Mouse (Mus musculus): Measurements from ENCODE around the gene Tmem8b. TPM values are rescaled to one million over a fixed set of nuclear protein-coding genes. Genes with fewer than 3 reads are reported as not detected.

The Tmem8b gene
- polyA plus RNA-seq, 1 experiment from 2014 or later: 7.7 TPM

DNA sequence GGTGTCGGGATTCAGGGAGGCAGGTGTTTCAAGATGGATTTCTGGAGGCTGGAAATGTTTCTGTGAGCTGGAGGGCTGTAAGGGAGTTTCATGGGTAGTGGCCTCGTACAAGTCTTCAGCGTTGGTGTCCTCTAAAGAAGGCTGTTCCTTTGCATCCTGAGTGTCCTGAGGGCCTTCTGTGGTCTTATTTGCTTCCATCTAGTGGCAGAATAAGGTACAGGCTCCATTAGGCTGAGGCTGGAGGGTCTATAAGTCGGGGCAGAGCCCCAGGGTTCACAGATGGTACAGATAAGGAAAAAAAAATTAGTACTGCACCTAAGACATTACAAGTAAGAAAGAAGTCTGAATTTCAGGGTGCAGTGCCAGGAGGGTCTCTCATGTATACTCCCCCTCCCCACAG is 2.4 kb upstream of the Tmem8b start:
- Histone ChIP-seq H3K27me3 (peaks cover 37% of the 10 kb centered on the region), H3K36me3 (no peaks in the 10 kb centered on the region), H3K9ac (no peak overlapping the region), H3K4me1 (peaks cover 16% of the 10 kb centered on the region), H3K27ac (no peak overlapping the region), H3K4me2 (replicated peaks) (no peak overlapping the region), H3K9me3 (no peaks in the 10 kb centered on the region), H3K4me3 (no peak overlapping the region)
- WGBS: 28% methylated on average over 4 of the region's 4 CpGs
- ATAC-seq (ENCODE audit: insufficient number of reproducible peaks, insufficient read depth, low FRiP score, low TSS enrichment): no peak

DNA sequence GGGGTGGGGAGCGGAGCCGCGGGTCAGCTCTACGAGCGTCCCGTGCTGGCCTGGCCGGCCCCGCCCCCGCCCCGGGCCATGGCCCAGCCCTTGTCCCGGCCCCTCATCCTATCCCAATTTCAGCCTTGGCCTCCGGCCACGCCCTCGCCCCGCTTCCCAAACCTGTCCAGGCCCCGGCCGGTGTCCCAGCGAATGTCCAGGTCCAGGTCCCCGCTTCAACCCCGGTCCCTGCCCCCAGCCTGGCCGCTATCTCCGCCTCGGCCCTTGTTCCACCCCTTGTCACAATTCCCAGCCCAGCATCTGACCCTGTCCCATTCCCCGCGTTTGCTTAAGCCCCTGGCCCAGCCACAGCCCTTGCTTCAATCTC is 640 bp downstream of the Tmem8b start:
- H3K9me3 ChIP-seq: no peaks in the 10 kb centered on the region
- peaks cover 5% of the 10 kb centered on the region; the same call in 1 of the 2 replicates for H3K36me3 ChIP-seq
- H3K27me3 ChIP-seq: peaks cover 17% of the 10 kb centered on the region
- H3K4me1 ChIP-seq: peaks cover 16% of the 10 kb centered on the region
- peak overlapping the region; percentile 91 for H3K4me2 ChIP-seq (replicated peaks)
- H3K4me3 ChIP-seq: peak overlapping the region; percentile 63
- ATAC-seq (ENCODE audit: insufficient number of reproducible peaks, insufficient read depth, low FRiP score, low TSS enrichment): peak; percentile 71
- H3K9ac ChIP-seq: peak overlapping the region; percentile 81
- WGBS: under 1% methylated on average over 16 of the region's 25 CpGs
- H3K27ac ChIP-seq: peak overlapping the region; percentile 68; the same call in 1 of the 2 replicates

DNA sequence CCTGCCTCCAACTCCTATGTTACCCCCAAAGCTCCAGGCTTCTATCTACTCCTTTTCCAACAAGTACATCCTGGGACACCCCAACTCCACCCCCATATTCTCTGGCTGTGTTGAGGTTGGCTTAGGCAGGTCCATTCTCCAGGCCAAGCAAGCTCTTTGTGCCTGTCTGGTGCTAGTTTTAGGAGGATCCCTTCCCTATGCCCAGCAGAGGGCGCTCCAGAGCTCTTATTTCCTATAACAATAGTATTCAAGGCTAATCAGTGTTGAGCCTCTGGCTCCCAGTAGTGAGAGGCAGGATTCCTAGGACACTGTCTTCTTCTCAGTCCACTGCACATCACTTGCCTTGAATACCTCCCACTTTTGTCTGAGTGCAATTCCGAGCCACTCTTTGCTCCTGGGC is 3.3 kb downstream of the Tmem8b start:
- Histone ChIP-seq H3K27me3 (peaks cover 4% of the 10 kb centered on the region; the same call in 1 of the 2 replicates), H3K4me2 (replicated peaks) (no peak overlapping the region), H3K4me1 (peaks cover 16% of the 10 kb centered on the region), H3K27ac (no peak overlapping the region), H3K4me3 (no peak overlapping the region), H3K9ac (no peak overlapping the region), H3K9me3 (no peaks in the 10 kb centered on the region), H3K36me3 (peaks cover 27% of the 10 kb centered on the region)
- WGBS: 6% methylated on average over 2 of the region's 2 CpGs
- ATAC-seq (ENCODE audit: insufficient number of reproducible peaks, insufficient read depth, low FRiP score, low TSS enrichment): no peak

DNA sequence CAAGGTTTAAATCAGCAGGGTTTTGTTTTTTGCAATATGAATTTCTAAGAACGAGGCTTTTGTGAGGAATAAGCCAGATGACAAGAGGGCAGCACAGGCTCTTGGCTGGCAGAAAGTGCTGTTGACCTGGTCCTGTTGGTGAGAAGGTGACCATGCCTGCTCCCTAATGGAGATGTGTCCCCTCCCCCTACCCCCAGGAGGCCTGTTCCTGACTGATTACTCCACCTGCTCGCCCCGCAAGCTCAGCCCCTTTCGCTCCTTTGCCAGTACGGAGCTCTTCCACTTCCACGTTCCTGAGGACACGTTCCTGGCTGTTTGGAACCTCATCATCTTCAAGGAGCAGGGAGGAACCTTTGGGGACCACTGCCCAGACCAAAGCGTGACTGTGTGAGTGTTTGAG is 4.9 kb downstream of the Tmem8b start:
- Histone ChIP-seq H3K4me3 (no peak overlapping the region), H3K9me3 (no peaks in the 10 kb centered on the region), H3K4me1 (peaks cover 16% of the 10 kb centered on the region), H3K27ac (no peak overlapping the region), H3K9ac (no peak overlapping the region), H3K36me3 (peaks cover 43% of the 10 kb centered on the region), H3K4me2 (replicated peaks) (no peak overlapping the region), H3K27me3 (no peaks in the 10 kb centered on the region)
- 75% methylated on average over 8 of the region's 8 CpGs for WGBS
- ATAC-seq (ENCODE audit: insufficient number of reproducible peaks, insufficient read depth, low FRiP score, low TSS enrichment): no peak

DNA sequence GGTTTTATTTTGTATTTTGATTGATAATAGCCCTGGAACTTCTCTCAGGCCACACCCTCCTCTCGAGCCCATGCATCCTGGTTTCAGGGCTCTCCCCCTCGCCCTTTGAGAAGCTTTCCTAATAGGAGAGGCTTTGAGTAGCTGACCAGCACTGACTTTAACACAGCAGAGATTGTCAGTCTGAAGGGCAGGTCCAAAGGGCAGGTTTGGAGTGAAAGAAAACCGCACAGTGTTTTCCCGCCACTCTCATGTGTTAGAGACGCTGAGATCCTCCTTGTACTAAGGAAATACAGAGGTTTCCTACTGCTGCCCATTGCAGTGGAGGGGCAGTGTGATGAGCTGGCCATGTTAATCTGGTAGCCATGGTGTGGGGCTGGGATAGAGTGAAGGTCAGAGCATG is 6.2 kb downstream of the Tmem8b start:
- ATAC-seq (ENCODE audit: insufficient number of reproducible peaks, insufficient read depth, low FRiP score, low TSS enrichment): no peak
- 73% methylated on average over 5 of the region's 5 CpGs for WGBS
- Histone ChIP-seq H3K4me1 (peaks cover 12% of the 10 kb centered on the region), H3K4me2 (replicated peaks) (no peak overlapping the region), H3K4me3 (no peak overlapping the region), H3K27me3 (no peaks in the 10 kb centered on the region), H3K36me3 (peaks cover 43% of the 10 kb centered on the region), H3K9ac (no peak overlapping the region), H3K9me3 (no peaks in the 10 kb centered on the region), H3K27ac (no peak overlapping the region)

DNA sequence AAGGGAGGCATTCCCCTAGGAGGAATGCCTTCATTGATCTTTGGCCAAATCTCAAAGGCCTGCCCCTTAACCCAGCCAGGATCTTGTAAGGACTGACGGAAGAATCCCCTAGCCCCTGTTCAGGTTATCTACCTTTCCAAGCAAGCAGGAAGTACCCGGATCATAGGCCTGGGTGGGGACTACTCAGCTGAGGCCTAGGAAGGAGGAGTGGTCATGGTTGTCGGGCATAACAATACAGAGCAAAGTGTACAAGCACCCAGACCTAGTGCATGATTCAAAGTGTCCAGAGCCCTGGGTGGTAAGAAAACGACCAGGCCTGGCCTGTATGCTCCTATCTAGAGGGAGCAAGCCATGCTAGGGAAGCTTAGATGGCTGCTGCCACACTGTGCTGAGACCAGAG is 6.8 kb downstream of the Tmem8b start:
- H3K9ac ChIP-seq: no peak overlapping the region
- 73% methylated on average over 4 of the region's 4 CpGs for WGBS

DNA sequence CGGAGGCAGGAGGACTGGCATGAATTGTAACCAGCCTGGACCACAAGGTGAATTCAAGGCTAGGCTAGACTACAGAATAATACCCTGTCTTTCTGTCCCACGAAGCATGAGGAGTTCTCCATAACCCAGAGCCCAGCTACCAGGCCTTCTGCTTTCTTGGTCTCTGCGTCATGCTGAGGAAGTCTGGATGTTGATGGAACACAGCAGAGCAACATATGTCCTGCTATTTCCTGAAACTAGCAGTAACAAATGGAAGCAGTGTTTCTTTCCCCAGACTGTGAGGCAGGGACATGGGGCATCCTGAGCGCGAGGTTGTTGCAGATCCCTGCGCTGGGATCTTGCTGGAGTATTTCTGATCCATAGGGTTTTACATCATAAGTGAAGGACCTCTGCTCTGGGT is 9.8 kb downstream of the Tmem8b start:
- WGBS: 83% methylated on average over 6 of the region's 6 CpGs
- no peak for ATAC-seq (ENCODE audit: insufficient number of reproducible peaks, insufficient read depth, low FRiP score, low TSS enrichment)

More for the DNA sequence above, 6.8 kb downstream of the Tmem8b start:
- Histone ChIP-seq H3K36me3 (peaks cover 45% of the 10 kb centered on the region), H3K9me3 (no peaks in the 10 kb centered on the region), H3K4me2 (replicated peaks) (no peak overlapping the region), H3K4me1 (peaks cover 7% of the 10 kb centered on the region), H3K4me3 (no peak overlapping the region), H3K27me3 (no peaks in the 10 kb centered on the region), H3K27ac (no peak overlapping the region)
- ATAC-seq (ENCODE audit: insufficient number of reproducible peaks, insufficient read depth, low FRiP score, low TSS enrichment): no peak

DNA sequence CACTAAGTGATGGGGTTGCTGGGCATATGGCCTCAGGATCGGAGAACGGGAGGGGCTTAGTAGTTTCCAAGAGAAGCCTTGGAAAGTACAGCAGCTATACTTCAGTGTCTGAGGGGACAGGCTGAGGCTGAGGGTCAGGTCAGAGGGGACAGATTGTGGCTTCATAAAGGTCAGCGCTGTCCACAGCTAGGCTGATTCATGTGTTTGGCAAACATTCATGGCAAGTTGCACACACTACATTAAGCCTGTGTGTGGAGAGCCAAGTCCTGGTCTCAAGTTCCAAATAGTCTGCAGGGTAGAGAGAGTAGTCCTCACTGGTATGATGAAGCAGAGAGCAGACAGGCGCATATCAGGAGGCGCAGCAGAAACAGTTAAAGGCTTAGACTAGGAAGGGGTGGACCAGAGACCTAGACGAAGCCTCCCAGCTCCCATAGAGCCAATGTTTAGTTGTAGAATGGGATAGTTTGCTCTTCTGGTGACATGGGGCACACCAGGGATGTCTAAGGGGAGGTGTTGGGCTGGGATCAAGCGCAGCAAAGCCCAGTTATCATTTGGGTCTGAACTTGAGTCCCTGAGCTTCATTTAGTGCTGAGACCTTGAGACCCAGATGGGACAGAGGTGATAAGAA is 10.8 kb downstream of the Tmem8b start:
- Histone ChIP-seq H3K4me3 (no peak overlapping the region), H3K36me3 (peaks cover 60% of the 10 kb centered on the region), H3K4me2 (replicated peaks) (no peak overlapping the region), H3K27me3 (no peaks in the 10 kb centered on the region), H3K27ac (no peak overlapping the region), H3K4me1 (no peaks in the 10 kb centered on the region), H3K9me3 (no peaks in the 10 kb centered on the region), H3K9ac (no peak overlapping the region)
- ATAC-seq (ENCODE audit: insufficient number of reproducible peaks, insufficient read depth, low FRiP score, low TSS enrichment): no peak
- 88% methylated on average over 7 of the region's 7 CpGs for WGBS

More for the DNA sequence above, 9.8 kb downstream of the Tmem8b start:
- Histone ChIP-seq H3K27me3 (no peaks in the 10 kb centered on the region), H3K27ac (no peak overlapping the region), H3K4me1 (no peaks in the 10 kb centered on the region), H3K9me3 (no peaks in the 10 kb centered on the region), H3K36me3 (peaks cover 66% of the 10 kb centered on the region), H3K4me3 (no peak overlapping the region), H3K4me2 (replicated peaks) (no peak overlapping the region), H3K9ac (no peak overlapping the region)

DNA sequence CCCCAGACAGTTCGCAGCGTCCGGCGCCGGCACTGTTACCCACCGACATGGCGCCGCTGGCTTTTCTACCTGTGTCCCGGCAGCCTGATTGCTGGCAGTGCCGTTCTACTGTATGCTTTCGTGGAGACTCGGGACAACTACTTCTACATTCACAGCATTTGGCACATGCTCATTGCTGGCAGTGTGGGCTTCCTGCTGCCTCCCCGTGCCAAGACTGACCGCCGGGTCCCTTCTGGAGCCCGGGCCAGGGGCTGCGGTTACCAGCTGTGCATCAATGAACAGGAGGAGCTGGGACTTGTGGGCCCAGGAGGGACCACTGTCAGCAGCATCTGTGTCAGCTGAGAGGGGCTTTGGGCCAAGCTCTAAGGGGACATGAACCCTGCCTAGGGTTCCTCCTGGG is 21.2 kb downstream of the Tmem8b start:
- H3K9ac ChIP-seq: no peak overlapping the region
- 91% methylated on average over 17 of the region's 17 CpGs for WGBS
- H3K4me3 ChIP-seq: no peak overlapping the region
- H3K9me3 ChIP-seq: no peaks in the 10 kb centered on the region
- H3K4me2 ChIP-seq (replicated peaks): no peak overlapping the region
- H3K27me3 ChIP-seq: no peaks in the 10 kb centered on the region
- no peak for ATAC-seq (ENCODE audit: insufficient number of reproducible peaks, insufficient read depth, low FRiP score, low TSS enrichment)
- no peak overlapping the region for H3K27ac ChIP-seq
- peaks cover 36% of the 10 kb centered on the region for H3K36me3 ChIP-seq
- no peaks in the 10 kb centered on the region for H3K4me1 ChIP-seq

DNA sequence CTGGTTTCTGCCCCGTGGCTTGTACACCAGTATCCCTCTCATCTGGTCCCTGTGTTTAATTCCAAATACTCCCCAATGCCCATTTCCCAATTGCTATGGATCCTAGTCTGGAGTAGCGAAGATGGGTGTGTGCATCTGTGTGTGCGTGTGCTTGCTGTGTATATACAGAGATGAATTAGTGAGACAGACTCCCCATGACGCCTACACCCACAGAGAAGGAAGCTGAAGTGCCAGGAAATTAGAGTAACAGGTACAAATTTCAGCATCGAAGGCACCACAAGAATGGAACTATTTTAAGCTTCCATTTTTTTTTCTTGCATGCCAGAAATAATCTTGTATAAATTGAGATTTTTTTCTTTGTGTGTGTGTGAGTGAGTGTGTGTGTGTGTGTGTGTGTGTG is 22.3 kb downstream of the Tmem8b start:
- H3K27ac ChIP-seq: no peak overlapping the region
- no peak overlapping the region for H3K9ac ChIP-seq
- 79% methylated on average over 5 of the region's 5 CpGs for WGBS

DNA sequence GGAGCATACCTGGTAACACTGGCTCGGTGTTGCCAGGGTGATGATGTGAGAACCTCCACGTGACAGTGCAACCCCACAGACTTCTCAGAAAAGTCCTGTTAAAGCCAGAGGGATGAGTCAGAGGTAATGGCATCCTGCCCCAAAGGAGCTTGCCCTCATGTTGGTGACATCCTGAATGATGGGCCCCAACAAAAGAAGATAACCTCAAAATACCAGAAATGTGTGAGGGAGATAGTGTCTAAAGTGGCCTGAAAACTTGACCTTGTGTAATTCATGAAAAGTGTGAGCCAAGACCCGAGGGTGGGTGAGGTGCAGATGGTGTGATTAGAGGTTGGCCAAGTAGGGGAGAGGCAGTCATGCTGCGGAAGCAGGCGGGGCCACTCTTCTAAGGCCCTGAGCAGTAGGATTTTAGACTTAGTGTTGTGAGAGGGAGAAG is 25.1 kb downstream of the Tmem8b start:
- Histone ChIP-seq H3K27ac (no peak overlapping the region), H3K9me3 (no peaks in the 10 kb centered on the region), H3K4me2 (replicated peaks) (no peak overlapping the region), H3K9ac (no peak overlapping the region), H3K4me3 (no peak overlapping the region), H3K36me3 (peaks cover 19% of the 10 kb centered on the region; the same call in 1 of the 2 replicates), H3K4me1 (no peaks in the 10 kb centered on the region), H3K27me3 (no peaks in the 10 kb centered on the region)
- no peak for ATAC-seq (ENCODE audit: insufficient number of reproducible peaks, insufficient read depth, low FRiP score, low TSS enrichment)
- 82% methylated on average over 5 of the region's 5 CpGs for WGBS

More for the DNA sequence above, 22.3 kb downstream of the Tmem8b start:
- no peak for ATAC-seq (ENCODE audit: insufficient number of reproducible peaks, insufficient read depth, low FRiP score, low TSS enrichment)
- no peaks in the 10 kb centered on the region for H3K4me1 ChIP-seq
- no peaks in the 10 kb centered on the region for H3K27me3 ChIP-seq
- H3K4me3 ChIP-seq: no peak overlapping the region
- H3K4me2 ChIP-seq (replicated peaks): no peak overlapping the region
- H3K9me3 ChIP-seq: no peaks in the 10 kb centered on the region
- H3K36me3 ChIP-seq: peaks cover 29% of the 10 kb centered on the region

DNA sequence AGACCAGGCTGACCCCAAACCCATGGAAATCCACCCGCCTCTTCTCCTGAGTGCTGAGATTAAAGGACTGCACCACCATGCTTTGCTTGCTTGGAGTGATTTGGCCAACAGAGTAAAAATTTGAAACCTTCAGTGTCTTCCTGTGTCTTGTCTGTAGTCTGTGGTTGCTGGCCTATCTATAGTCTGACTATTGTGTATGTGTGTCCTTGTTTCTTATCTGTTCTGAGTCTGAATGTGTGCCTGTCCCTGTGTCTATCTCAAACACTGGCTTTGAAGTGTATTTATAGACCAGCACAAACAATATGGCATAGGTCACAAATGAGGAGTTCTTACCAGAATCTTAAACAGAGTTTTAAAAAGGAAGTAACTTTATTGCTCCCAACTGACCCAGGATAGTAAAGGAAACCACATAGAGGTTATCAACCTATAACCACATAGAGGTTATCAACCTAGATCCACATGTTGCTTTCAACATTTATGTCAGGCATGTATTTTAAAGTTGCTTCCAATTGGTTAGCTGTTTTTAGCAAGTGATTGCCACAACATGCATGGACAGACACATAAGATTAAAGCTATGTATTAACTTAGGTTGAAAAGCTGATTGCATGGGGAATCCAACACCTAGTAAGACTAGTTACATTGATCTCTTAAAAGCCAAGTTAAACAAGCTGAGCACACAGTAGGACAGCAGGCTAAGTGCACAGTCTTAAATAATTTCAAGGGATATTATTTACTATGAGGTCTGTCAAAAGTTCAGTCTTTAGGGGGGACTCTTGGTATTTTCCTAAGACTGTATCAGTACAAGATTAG is 25.9 kb downstream of the Tmem8b start:
- Histone ChIP-seq H3K27ac (no peak overlapping the region), H3K27me3 (no peaks in the 10 kb centered on the region), H3K9ac (no peak overlapping the region), H3K9me3 (no peaks in the 10 kb centered on the region), H3K4me3 (no peak overlapping the region), H3K36me3 (peaks cover 11% of the 10 kb centered on the region; the same call in 1 of the 2 replicates), H3K4me2 (replicated peaks) (no peak overlapping the region), H3K4me1 (no peaks in the 10 kb centered on the region)
- ATAC-seq (ENCODE audit: insufficient number of reproducible peaks, insufficient read depth, low FRiP score, low TSS enrichment): no peak
- WGBS: 85% methylated on average over 1 of the region's 1 CpGs
